Mouse (Mus musculus) neural tube, embryonic 12.5 days (tissue): ENCODE results near the gene Hist1h1t. TPM values are rescaled to one million over a fixed set of nuclear protein-coding genes. Genes with fewer than 3 reads are reported as not detected.

Source experiments
- ATAC-seq: fragments of 200-750 bp; cut with Nextera tagmentation; 2 replicates; pipeline ENCODE4 v1.8.0; 2017; ENCODE audit warnings: low read depth, mild to moderate bottlenecking, moderate TSS enrichment, moderate library complexity; ENCODE audit not compliant: low FRiP score
- H3K27ac ChIP-seq: fragments of 300-500 bp; sonication (generic); 2 replicates; pipeline ENCODE4 v1.5.1; 2016
- H3K27me3 ChIP-seq: fragments of 300-500 bp; sonication (generic); replicated peaks from 2 replicates; pipeline ENCODE4 v1.6.1; 2016; ENCODE audit warnings: mild to moderate bottlenecking
- H3K36me3 ChIP-seq: fragments of 300-500 bp; sonication (generic); 2 replicates; pipeline ENCODE4 v1.6.1; 2016; ENCODE audit warnings: mild to moderate bottlenecking
- H3K4me1 ChIP-seq: fragments of 300-500 bp; sonication (generic); 2 replicates; pipeline ENCODE4 v1.6.1; 2016
- H3K4me2 ChIP-seq: fragments of 300-500 bp; sonication (generic); replicated peaks from 2 replicates; pipeline ENCODE4 v1.6.1; 2016; ENCODE audit warnings: mild to moderate bottlenecking
- H3K4me3 ChIP-seq: fragments of 300-500 bp; sonication (generic); 2 replicates; pipeline ENCODE4 v1.5.1; 2016
- H3K9ac ChIP-seq: fragments of 300-500 bp; sonication (generic); 2 replicates; pipeline ENCODE4 v1.6.1; 2016; ENCODE audit warnings: mild to moderate bottlenecking
- H3K9me3 ChIP-seq: fragments of 300-500 bp; sonication (generic); 2 replicates; pipeline ENCODE4 v1.6.1; 2016; ENCODE audit warnings: mild to moderate bottlenecking
- WGBS: fragments of 180-500 bp; shearing (Covaris S2); methylation state at CpG from one replicate; pipeline ENCODE4 v1.1.7; 2016; 5-methylcytosine and 5-hydroxymethylcytosine counted together
- polyA plus RNA-seq: library from polyadenylated mRNA; unstranded; fragments of >200 nt; fragmentation: Nextera tagmentation; extraction: Ambion mirVana; gene quantifications from 2 replicates; pipeline ENCODE4 v1.2.1, GENCODE M21; 2016

The Hist1h1t gene
- polyA plus RNA-seq, 1 experiment from 2014 or later: not detected

DNA sequence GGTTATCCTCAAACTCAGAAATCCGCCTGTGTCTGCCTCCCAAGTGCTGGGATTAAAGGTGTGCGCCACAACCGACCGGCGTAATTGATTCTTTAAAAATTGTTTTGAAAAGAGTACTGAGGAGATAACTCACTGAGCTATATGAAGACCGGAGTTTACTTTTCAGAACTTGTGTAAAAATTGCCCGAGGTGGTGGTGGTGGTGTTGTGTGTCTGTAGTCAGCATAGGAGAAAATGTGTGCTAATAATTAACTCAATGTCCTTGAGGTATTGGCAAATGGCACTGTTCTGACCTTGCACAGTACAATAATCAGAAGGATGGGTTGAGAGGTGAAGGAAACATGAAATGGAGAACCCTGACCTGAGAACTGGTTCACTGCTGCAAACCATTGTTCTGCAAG lies 7.7 kb upstream of the Hist1h1t start:
- whole genome bisulfite sequencing: 94% methylated on average over 7 of the region's 7 CpGs
- no peak overlapping the region for H3K9ac ChIP-seq
- no peak overlapping the region for H3K27ac ChIP-seq
- H3K27me3 ChIP-seq: no peaks in the 10 kb centered on the region
- H3K4me2 ChIP-seq: no peak overlapping the region
- no peaks in the 10 kb centered on the region for H3K9me3 ChIP-seq
- no peak overlapping the region for H3K4me3 ChIP-seq
- peaks cover 8% of the 10 kb centered on the region for H3K4me1 ChIP-seq
- H3K36me3 ChIP-seq: no peaks in the 10 kb centered on the region
- ATAC-seq: no peak

DNA sequence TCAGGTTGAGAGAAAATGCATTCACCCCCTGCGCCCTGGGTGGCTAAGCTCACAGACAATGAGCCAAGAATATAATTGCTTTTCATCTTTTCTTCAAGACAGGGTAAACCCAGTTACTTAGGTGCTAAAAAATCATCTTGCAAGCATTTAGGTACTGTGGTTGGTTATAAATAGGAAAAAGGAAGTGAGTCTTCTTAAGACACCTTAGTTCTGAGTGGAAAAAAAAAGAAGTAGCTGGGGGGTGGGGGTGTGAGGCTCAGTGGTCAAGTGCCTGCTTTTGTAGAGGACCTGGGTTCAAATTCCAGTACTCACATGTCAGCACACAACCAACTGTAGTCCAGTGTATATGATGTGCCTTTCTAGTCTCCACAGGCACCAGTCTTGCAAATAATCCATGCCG lies 6.7 kb upstream of the Hist1h1t start:
- WGBS: 97% methylated on average over 2 of the region's 2 CpGs
- H3K4me1 ChIP-seq: peaks cover 6% of the 10 kb centered on the region; the same call in 1 of the 2 replicates
- ATAC-seq: no peak

DNA sequence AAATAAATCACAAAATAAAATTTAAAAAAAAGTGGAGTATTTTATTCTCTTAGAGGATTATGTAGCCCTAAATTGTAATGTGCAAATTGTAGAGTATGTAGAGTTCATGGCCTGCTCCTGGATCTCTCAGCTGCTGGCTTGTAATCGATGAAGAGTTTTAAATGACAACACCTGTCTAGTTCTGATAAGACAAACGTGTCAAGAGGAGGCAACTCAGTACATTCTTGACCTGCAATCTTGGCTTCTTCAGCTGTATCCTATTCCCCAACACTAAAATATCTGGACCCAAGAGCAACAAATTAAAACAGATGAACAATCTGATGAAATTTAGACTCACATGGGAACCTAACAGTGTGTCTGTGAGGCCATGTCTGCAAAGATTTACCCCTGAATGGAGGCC lies 6.2 kb upstream of the Hist1h1t start:
- no peak for ATAC-seq
- H3K27ac ChIP-seq: no peak overlapping the region
- no peaks in the 10 kb centered on the region for H3K27me3 ChIP-seq
- 85% methylated on average over 2 of the region's 2 CpGs for WGBS
- no peak overlapping the region for H3K9ac ChIP-seq
- H3K9me3 ChIP-seq: no peaks in the 10 kb centered on the region
- H3K36me3 ChIP-seq: no peaks in the 10 kb centered on the region
- no peak overlapping the region for H3K4me3 ChIP-seq
- H3K4me1 ChIP-seq: peaks cover 6% of the 10 kb centered on the region; the same call in 1 of the 2 replicates
- no peak overlapping the region for H3K4me2 ChIP-seq

More for the DNA sequence above, 6.7 kb upstream of the Hist1h1t start:
- Histone ChIP-seq H3K27ac (no peak overlapping the region), H3K27me3 (no peaks in the 10 kb centered on the region), H3K4me2 (no peak overlapping the region), H3K9ac (no peak overlapping the region), H3K36me3 (no peaks in the 10 kb centered on the region), H3K4me3 (no peak overlapping the region), H3K9me3 (no peaks in the 10 kb centered on the region)

DNA sequence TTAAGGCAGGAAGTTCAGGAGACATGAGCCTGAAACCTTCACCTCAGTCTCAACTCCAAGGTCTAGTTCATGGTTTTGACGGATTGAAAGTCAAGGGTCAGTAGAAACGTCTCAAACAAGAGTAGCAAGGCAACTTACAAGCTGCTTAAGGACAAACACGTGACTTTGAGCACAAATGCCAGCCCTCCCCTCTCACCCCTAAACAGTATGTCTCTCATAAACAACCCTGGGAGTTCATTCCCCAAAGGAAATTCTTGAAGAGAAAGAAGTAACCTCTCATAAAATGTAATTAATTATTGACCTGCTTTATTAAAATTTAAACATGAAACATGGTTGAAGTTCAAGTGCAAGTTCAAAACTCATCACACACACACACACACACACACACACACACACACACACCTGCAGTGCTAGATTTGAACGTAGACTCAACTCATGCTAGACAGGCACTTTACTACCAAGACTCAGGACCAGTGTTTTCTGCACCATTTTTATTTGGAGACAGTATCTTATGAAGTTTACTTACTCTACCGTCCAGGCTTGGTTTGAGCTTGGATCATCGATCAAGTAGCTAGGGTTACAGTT lies 1.7 kb upstream of the Hist1h1t start:
- H3K9me3 ChIP-seq: no peaks in the 10 kb centered on the region
- no peak overlapping the region for H3K4me2 ChIP-seq
- no peaks in the 10 kb centered on the region for H3K27me3 ChIP-seq
- no peak for ATAC-seq
- peaks cover 6% of the 10 kb centered on the region; the same call in 1 of the 2 replicates for H3K4me1 ChIP-seq
- 86% methylated on average over 6 of the region's 6 CpGs for WGBS
- H3K4me3 ChIP-seq: no peak overlapping the region
- no peak overlapping the region for H3K9ac ChIP-seq
- H3K27ac ChIP-seq: no peak overlapping the region
- no peaks in the 10 kb centered on the region for H3K36me3 ChIP-seq

DNA sequence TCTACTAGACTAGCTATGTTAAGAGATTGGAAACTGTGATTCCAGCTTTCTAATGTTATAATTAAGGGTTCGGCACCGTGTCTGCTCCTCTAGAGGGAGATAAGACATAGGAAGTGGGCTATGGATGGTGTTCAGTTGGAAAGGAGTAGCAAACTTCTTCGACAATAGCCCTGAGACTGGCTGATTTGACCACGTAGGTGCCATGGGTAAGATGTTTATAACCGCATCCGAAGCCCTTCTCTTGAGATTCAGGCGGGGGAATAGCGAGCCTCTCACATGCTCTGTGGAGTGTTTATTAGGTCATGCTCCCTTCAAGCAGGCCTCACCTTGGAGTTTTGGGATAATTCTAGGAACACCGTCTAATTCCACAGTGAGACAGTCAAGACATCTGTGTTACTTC lies 658 bp upstream of the Hist1h1t start:
- 95% methylated on average over 9 of the region's 9 CpGs for WGBS
- no peak overlapping the region for H3K4me2 ChIP-seq

DNA sequence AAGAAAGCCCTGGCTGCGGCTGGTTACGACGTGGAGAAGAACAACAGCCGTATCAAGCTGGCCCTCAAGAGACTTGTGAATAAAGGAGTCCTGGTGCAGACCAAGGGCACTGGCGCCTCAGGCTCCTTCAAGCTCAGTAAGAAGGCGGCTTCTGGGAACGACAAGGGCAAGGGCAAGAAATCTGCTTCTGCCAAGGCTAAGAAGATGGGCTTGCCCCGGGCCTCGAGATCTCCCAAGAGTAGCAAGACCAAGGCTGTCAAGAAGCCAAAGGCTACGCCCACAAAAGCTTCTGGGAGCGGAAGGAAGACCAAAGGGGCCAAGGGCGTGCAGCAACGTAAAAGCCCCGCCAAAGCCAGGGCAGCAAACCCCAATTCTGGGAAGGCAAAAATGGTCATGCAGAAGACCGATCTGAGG lies 454 bp downstream of the Hist1h1t start:
- Histone ChIP-seq H3K4me2 (peak overlapping the region; percentile 22), H3K4me3 (no peak overlapping the region), H3K36me3 (no peaks in the 10 kb centered on the region)

More for the DNA sequence above, 658 bp upstream of the Hist1h1t start:
- H3K4me1 ChIP-seq: peaks cover 6% of the 10 kb centered on the region; the same call in 1 of the 2 replicates
- no peak for ATAC-seq
- H3K9ac ChIP-seq: no peak overlapping the region
- no peak overlapping the region for H3K4me3 ChIP-seq
- H3K36me3 ChIP-seq: no peaks in the 10 kb centered on the region
- H3K9me3 ChIP-seq: no peaks in the 10 kb centered on the region
- no peak overlapping the region for H3K27ac ChIP-seq
- H3K27me3 ChIP-seq: no peaks in the 10 kb centered on the region

DNA sequence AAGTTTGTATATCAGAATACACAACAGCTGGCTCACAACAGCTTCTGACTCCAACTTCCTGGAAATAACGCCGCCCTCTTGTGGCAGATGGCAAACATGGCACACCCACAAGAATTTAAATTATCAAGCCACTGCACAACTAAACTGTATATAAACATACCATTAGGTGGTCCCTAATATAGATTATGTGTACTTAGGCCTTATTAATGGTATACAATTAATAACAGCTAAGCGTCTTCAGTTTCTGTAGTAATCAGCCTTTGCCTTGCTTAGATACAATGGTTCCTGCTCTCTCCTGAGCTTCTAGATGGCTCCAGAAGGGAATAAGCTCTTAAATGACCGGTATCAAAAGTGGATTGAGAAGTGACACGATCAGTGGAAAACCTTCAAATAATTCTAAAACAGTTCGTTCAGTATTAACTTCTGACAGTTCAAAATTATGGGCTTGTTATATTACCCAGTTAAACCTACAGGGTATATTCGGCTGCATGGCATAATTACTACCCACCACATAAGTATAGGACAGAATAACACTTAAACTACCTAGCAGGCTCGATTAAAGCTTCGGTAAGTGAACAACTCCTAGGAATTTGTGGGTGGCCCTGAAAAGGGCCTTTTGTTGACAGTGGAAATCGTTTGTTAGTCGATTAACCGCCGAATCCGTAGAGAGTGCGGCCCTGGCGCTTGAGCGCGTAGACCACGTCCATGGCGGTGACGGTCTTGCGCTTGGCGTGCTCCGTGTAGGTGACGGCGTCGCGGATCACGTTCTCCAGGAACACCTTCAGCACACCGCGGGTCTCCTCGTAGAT lies 2.1 kb downstream of the Hist1h1t start:
- Histone ChIP-seq H3K4me1 (peaks cover 6% of the 10 kb centered on the region; the same call in 1 of the 2 replicates), H3K9me3 (no peaks in the 10 kb centered on the region), H3K36me3 (no peaks in the 10 kb centered on the region), H3K9ac (peak overlapping the region; percentile 54), H3K27ac (peak overlapping the region; percentile 70), H3K4me2 (peak overlapping the region; percentile 77), H3K4me3 (peak overlapping the region; percentile 41), H3K27me3 (no peaks in the 10 kb centered on the region)
- under 1% methylated on average over 24 of the region's 32 CpGs for WGBS
- ATAC-seq: peak; percentile 82

More for the DNA sequence above, 454 bp downstream of the Hist1h1t start:
- Histone ChIP-seq H3K27me3 (no peaks in the 10 kb centered on the region), H3K4me1 (peaks cover 6% of the 10 kb centered on the region; the same call in 1 of the 2 replicates), H3K27ac (no peak overlapping the region), H3K9ac (no peak overlapping the region), H3K9me3 (no peaks in the 10 kb centered on the region)
- no peak for ATAC-seq
- WGBS: 54% methylated on average over 15 of the region's 15 CpGs

DNA sequence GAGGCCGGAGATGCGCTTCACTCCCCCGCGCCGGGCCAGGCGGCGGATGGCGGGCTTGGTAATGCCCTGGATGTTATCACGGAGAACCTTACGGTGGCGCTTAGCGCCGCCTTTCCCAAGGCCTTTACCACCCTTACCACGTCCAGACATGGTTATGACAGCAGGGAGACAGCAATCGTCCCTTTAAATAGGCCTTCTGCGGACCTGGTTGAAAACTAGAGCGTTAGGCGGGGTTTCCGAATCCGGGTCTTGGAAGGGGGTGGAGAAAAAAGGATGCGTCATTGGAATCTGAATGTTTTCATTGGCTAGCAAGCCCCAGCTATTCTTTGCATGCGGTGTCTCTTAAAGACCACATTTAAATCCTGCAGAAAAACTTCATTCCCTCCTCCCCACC lies 2.7 kb downstream of the Hist1h1t start, which contains the start of gene Hist1h4c:
Gene Hist1h4c, minus strand, starts transcription at position 155 of the 394 bp plus-strand sequence.
- H3K9ac ChIP-seq: peak within 1 kb of the TSS; percentile 54
- H3K4me3 ChIP-seq: peak within 1 kb of the TSS; percentile 41
- no peaks in the 10 kb centered on the region for H3K27me3 ChIP-seq
- ATAC-seq: peak; percentile 95
- H3K9me3 ChIP-seq: no peaks in the 10 kb centered on the region
- H3K4me2 ChIP-seq: peak within 1 kb of the TSS; percentile 77
- under 1% methylated on average over 20 of the region's 22 CpGs for WGBS
- H3K4me1 ChIP-seq: peaks cover 6% of the 10 kb centered on the region; the same call in 1 of the 2 replicates
- no peaks in the 10 kb centered on the region for H3K36me3 ChIP-seq
- peak within 1 kb of the TSS; percentile 70 for H3K27ac ChIP-seq

DNA sequence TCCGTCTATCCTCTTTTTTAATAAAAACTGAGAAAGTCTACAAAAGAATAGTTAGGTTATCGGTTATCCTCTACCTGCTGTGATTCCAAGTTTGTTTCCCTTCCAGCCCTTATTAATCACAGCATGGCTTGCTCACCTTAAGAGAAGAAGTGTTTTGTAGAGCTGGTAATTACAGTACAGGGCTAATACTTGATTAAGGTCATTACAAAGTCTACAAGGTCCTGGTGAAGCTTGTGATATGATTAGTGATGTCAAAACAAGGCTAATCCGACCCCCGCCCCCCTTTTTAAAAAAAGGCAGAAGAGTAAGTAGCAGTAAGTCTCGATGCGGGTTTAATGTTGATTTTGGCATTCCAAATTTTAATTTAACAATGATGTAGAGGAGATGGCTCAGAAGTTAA lies 3.4 kb downstream of the Hist1h1t start:
- H3K4me2 ChIP-seq: peak overlapping the region; percentile 77
- H3K4me1 ChIP-seq: peaks cover 6% of the 10 kb centered on the region; the same call in 1 of the 2 replicates
- WGBS: 78% methylated on average over 6 of the region's 6 CpGs
- H3K9ac ChIP-seq: no peak overlapping the region
- no peaks in the 10 kb centered on the region for H3K9me3 ChIP-seq
- 0 out of 2 replicates have a peak overlapping the region, but pooled peaks have one; percentile 23 for H3K27ac ChIP-seq
- ATAC-seq: no peak
- H3K27me3 ChIP-seq: no peaks in the 10 kb centered on the region
- no peak overlapping the region for H3K4me3 ChIP-seq
- H3K36me3 ChIP-seq: no peaks in the 10 kb centered on the region

DNA sequence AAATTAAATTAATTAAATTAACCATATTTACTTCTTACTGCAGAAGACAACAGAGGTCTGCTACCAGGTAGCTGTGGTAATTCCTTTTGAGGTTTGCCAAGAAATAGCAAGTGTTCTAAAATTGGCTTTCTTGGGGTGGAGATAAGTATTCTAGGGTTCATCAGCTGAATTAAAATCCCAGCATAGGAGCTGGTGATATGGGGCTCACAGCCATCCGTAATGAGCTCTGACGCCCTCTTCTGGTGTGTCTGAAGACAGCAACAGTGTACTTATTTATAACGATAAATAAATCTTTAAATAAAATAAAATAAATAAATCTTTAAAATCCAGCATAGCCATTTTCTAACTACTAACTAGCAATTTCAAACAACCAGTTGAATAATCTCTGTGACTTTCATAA lies 4.2 kb downstream of the Hist1h1t start:
- H3K4me1 ChIP-seq: peaks cover 6% of the 10 kb centered on the region; the same call in 1 of the 2 replicates
- H3K9ac ChIP-seq: no peak overlapping the region
- no peak overlapping the region for H3K4me3 ChIP-seq
- H3K27me3 ChIP-seq: no peaks in the 10 kb centered on the region
- H3K4me2 ChIP-seq: no peak overlapping the region
- no peaks in the 10 kb centered on the region for H3K9me3 ChIP-seq
- no peak for ATAC-seq
- 74% methylated on average over 3 of the region's 3 CpGs for WGBS
- no peak overlapping the region for H3K27ac ChIP-seq
- H3K36me3 ChIP-seq: no peaks in the 10 kb centered on the region

DNA sequence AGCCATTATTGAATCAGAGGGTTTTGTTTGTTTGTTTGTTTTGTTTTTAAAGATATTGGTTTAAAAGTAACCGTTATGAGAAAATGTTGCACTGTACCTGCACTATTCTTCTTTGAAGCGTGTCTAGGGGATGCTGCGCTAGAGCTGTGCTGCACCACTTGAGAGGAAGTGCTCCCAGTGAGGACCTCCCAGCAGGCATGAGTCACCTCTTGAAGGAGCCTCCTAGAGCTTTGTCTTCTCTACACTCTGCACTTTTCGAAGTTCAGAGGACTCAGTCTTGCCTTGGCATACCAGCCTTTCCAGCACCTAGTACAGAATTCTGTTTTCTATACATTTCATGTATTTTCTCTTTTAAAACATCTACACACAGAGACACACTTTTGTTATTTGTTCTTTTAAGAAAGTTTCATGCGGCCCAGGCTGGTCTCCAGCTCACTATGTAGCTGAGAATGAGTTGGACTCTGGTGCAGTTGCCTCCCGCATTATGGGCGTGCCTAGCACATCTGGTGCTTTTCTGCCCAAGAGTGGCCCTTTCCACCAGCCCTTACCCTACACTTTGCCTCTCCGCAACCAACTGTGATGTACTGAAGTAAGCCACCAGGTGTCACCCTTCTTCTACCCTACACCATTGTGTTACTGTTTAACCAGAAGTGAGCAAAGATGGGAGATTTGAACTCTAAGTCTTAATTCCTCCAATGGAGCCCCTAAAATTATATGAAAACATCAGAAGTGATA lies 5.3 kb downstream of the Hist1h1t start:
- ATAC-seq: peak; percentile 52
- no peaks in the 10 kb centered on the region for H3K36me3 ChIP-seq
- WGBS: 30% methylated on average over 8 of the region's 8 CpGs

DNA sequence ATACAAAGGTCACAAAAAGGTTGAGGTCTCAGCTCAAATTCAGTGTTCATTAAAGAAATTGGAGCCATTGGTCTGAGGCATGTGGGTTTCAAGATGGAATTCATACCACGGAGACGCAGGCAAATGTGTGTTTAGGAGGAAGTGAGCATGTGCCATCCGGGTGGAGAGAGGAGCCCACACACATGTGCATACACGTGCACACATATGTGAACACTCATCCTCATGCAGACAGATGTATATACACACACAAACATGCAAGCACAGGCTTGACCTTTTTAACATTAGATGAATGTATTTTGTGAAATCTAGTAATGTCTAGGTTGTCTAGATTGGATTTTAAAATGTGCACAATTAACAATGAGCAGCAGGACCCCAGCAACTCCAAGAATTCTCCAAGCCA lies 6.6 kb downstream of the Hist1h1t start:
- no peak for ATAC-seq
- Histone ChIP-seq H3K27ac (no peak overlapping the region), H3K9ac (no peak overlapping the region), H3K4me2 (no peak overlapping the region), H3K4me3 (no peak overlapping the region), H3K36me3 (no peaks in the 10 kb centered on the region), H3K27me3 (no peaks in the 10 kb centered on the region), H3K4me1 (no peaks in the 10 kb centered on the region), H3K9me3 (no peaks in the 10 kb centered on the region)
- WGBS: 89% methylated on average over 4 of the region's 4 CpGs

More for the DNA sequence above, 5.3 kb downstream of the Hist1h1t start:
- Histone ChIP-seq H3K4me1 (peaks cover 3% of the 10 kb centered on the region; the same call in 1 of the 2 replicates), H3K9ac (no peak overlapping the region), H3K27me3 (no peaks in the 10 kb centered on the region), H3K4me2 (no peak overlapping the region), H3K27ac (no peak overlapping the region), H3K9me3 (no peaks in the 10 kb centered on the region), H3K4me3 (no peak overlapping the region)
